Mouse (Mus musculus): ENCODE results near the gene Maml2.

DNA sequence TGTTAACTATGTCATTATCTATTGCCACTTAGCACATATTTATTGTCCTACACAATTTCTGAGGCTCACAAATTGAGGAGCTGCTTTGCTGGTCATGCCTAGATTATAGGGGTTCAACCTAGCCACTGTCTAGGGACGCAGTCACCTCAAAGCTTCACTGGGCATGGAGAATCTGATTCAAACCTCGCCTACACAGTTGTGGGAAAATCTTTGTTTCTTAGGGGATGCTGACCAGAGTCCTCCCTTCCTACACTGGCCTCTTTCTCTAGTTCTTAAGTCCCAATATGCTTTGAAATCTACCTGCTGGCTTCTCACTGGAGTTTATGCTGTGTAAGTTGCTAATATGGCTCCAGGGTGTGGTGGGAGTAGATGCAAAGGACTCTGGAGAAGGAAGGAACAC, 21.8 kb downstream of the Maml2 start:
- TF ChIP-seq CTCF (conservative IDR thresholded peaks at IDR 0.05; ENCODE audit: low read length) = no peak
- TF ChIP-seq NANOG (IDR thresholded peaks at IDR 0.05; ENCODE audit: borderline replicate concordance, low read length) = no peak
- TF ChIP-seq POU5F1 (IDR thresholded peaks at IDR 0.05; ENCODE audit: borderline replicate concordance, low read length) = no peak

Data from E14TG2a.4 (cell line).